Mouse (Mus musculus): Measurements from ENCODE around the gene Actr8.

- no peak for TF ChIP-seq POLR2A (IDR thresholded peaks at IDR 0.05; ENCODE audit: borderline replicate concordance, control insufficient read depth, low read depth, low read length)
- TF ChIP-seq CTCF (IDR thresholded peaks at IDR 0.05; ENCODE audit: control insufficient read depth, insufficient read depth, low read length): no peak
These were observed 18.0 kb downstream of the Actr8 start for GRCm38 (mm10) chr14:29996000-29996751.

Measured in bone marrow, adult 2 months (tissue).